Mouse (Mus musculus): ENCODE measurements around the gene Nav2. TPM values are rescaled to one million over a fixed set of nuclear protein-coding genes. Genes with fewer than 3 reads are reported as not detected.

Nav2 gene
- total and polyA plus RNA-seq, 3 experiments, result under 0.01 TPM; not detected in 2

DNA sequence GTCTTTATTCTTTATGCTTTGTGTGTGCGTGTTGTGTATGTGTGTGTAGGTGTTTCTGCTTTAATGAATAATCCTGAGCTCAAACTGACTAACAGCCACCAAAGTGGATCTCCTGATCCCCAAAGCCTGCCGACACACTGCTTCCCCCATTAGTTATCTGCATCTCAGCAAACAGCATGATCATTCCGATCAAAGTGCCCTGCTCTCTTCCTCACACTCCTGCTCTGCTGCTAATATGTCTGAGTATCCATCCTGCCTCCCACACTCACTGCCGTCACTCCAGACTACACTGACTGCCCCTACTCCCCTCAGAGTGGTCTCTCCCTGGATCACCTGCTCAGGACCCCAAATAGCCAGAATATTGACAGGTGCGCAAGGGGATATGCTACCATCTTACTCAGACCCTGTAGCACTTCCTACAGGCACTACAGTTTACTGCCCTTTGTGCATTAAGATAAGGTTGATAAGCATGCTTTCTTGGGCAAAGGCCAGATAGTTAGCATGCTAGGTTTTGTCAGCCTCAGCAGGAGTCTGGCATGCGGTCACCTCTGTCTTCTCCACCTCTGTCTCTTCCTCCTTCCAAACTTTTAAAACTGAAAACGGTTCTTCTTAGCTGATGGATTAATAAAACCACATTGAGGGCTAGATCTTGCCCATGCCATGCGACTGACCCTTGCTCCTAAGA, 382.8 kb downstream of the Nav2 start:
- no peak overlapping the region for H3K4me2 ChIP-seq (ENCODE audit: insufficient read depth, low read depth, poor library complexity, severe bottlenecking)
- DNase-seq (ENCODE audit: extremely low read depth), result no peak
- peaks cover 14% of the 10 kb centered on the region for H3K9me3 ChIP-seq (replicated peaks; ENCODE audit: low read length)
- H3K36me3 ChIP-seq (replicated peaks in 1 of 2; ENCODE audit: control insufficient read depth in 1 of 2, insufficient read depth in 1 of 2, low read length in 1 of 2), result no peaks in the 10 kb centered on the region
- no peak overlapping the region for H3K4me3 ChIP-seq (replicated peaks in 1 of 3; ENCODE audit: low read depth in 2 of 3, low read length in 2 of 3, poor library complexity in 1 of 3)
- dilution Hi-C loops (cut with MboI; ENCODE audit: extremely low pct_ligation_motif_present, extremely low pct_unique_long_range_greater_than_20kb, low sequenced_read_pairs), result no loop called here
- TF ChIP-seq TCF12 (IDR thresholded peaks at IDR 0.05; ENCODE audit: low read depth, low read length), result no peak
- TF ChIP-seq NELFE (IDR thresholded peaks at IDR 0.05; ENCODE audit: low read depth, low read length), result no peak
- no peak for TF ChIP-seq PAX5 (IDR thresholded peaks at IDR 0.05; ENCODE audit: low read length)
- TF ChIP-seq ETS1 (conservative IDR thresholded peaks at IDR 0.05; ENCODE audit: low read depth, low read length), result no peak
- no peak for TF ChIP-seq CHD1 (IDR thresholded peaks at IDR 0.05; ENCODE audit: low read depth, low read length)
- no peak for TF ChIP-seq KAT2A (IDR thresholded peaks at IDR 0.05; ENCODE audit: insufficient replicate concordance, low read length)
- no peak for TF ChIP-seq E2F4 (IDR thresholded peaks at IDR 0.05; ENCODE audit: insufficient replicate concordance, low read depth, low read length)
- TF ChIP-seq IRF4 (IDR thresholded peaks at IDR 0.05; ENCODE audit: low read depth, low read length), result no peak
- no peak for TF ChIP-seq POLR2AphosphoS2 (IDR thresholded peaks at IDR 0.05; ENCODE audit: low read depth, low read length)
- no peak for TF ChIP-seq TBP (conservative IDR thresholded peaks at IDR 0.05; ENCODE audit: low read depth, low read length)
- TF ChIP-seq JUN (IDR thresholded peaks at IDR 0.05; ENCODE audit: insufficient read depth, low read depth, low read length), result no peak
- H3K9ac ChIP-seq (ENCODE audit: insufficient read depth, low read depth), result no peak overlapping the region
- peaks cover 27% of the 10 kb centered on the region for H3K27me3 ChIP-seq (replicated peaks)
- no peak overlapping the region for H3K27ac ChIP-seq (ENCODE audit: insufficient read depth, low read depth)
- H3K4me1 ChIP-seq (ENCODE audit: control insufficient read depth in 1 of 2, insufficient read depth in 2 of 2), result no peaks in the 10 kb centered on the region
- H3K79me2 ChIP-seq (replicated peaks; ENCODE audit: control insufficient read depth, extremely low read depth, insufficient read depth, poor library complexity, severe bottlenecking), result no peaks in the 10 kb centered on the region
- in situ Hi-C loops (cut with MboI; ENCODE audit: low pct_ligation_motif_present, low pct_unique_long_range_greater_than_20kb, low sequenced_read_pairs), result no loop called here

- H3K27ac ChIP-seq (ENCODE audit: insufficient read depth, low read depth), result peak overlapping the region; percentile 68; the same call in 1 of the 2 replicates
- H3K9ac ChIP-seq (ENCODE audit: insufficient read depth, low read depth), result no peak overlapping the region
- TF ChIP-seq E2F4 (IDR thresholded peaks at IDR 0.05; ENCODE audit: insufficient replicate concordance, low read depth, low read length) (no peak), TCF12 (IDR thresholded peaks at IDR 0.05; ENCODE audit: low read depth, low read length) (no peak; the same call in 1 of the 2 replicates), MXI1 (IDR thresholded peaks at IDR 0.05; ENCODE audit: low read depth, low read length) (no peak), USF1 (IDR thresholded peaks at IDR 0.05; ENCODE audit: low read depth, low read length) (no peak), MAX (IDR thresholded peaks at IDR 0.05; ENCODE audit: low read length) (no peak), POLR2AphosphoS2 (IDR thresholded peaks at IDR 0.05; ENCODE audit: low read depth, low read length) (no peak), JUND (conservative IDR thresholded peaks at IDR 0.05; ENCODE audit: low read depth, low read length) (no peak), NELFE (IDR thresholded peaks at IDR 0.05; ENCODE audit: low read depth, low read length) (no peak), BHLHE40 (IDR thresholded peaks at IDR 0.05; ENCODE audit: low read depth, low read length) (no peak), CHD1 (IDR thresholded peaks at IDR 0.05; ENCODE audit: low read depth, low read length) (no peak), NRF1 (IDR thresholded peaks at IDR 0.05; ENCODE audit: low read depth, low read length) (no peak), ZNF384 (IDR thresholded peaks at IDR 0.05; ENCODE audit: low read depth, low read length) (no peak)
- no peak overlapping the region for H3K4me3 ChIP-seq (replicated peaks in 1 of 3; ENCODE audit: low read depth in 2 of 3, low read length in 2 of 3, poor library complexity in 1 of 3)
- H3K79me2 ChIP-seq (replicated peaks; ENCODE audit: control insufficient read depth, extremely low read depth, insufficient read depth, poor library complexity, severe bottlenecking), result no peaks in the 10 kb centered on the region
- peak overlapping the region; percentile 62; the same call in 1 of the 2 replicates for H3K4me2 ChIP-seq (ENCODE audit: insufficient read depth, low read depth, poor library complexity, severe bottlenecking)
- H3K4me1 ChIP-seq (ENCODE audit: control insufficient read depth in 1 of 2, insufficient read depth in 2 of 2), result peaks cover 7 to 20% of the 10 kb centered on the region in 2 experiments
- peaks cover 4% of the 10 kb centered on the region for H3K9me3 ChIP-seq (replicated peaks; ENCODE audit: low read length)
- H3K27me3 ChIP-seq (replicated peaks), result peaks cover 26% of the 10 kb centered on the region
- peak; percentile 25 for DNase-seq (ENCODE audit: extremely low read depth)
- in situ Hi-C loops (cut with MboI; ENCODE audit: low pct_ligation_motif_present, low pct_unique_long_range_greater_than_20kb, low sequenced_read_pairs) (no loop called here), dilution Hi-C loops (cut with MboI; ENCODE audit: extremely low pct_ligation_motif_present, extremely low pct_unique_long_range_greater_than_20kb, low sequenced_read_pairs) (no loop called here)
- H3K36me3 ChIP-seq (replicated peaks in 1 of 2; ENCODE audit: control insufficient read depth in 1 of 2, insufficient read depth in 1 of 2, low read length in 1 of 2), result no peaks in the 10 kb centered on the region
Observed at GRCm38 (mm10) chr7:49297148-49297547, 388.6 kb downstream of the Nav2 start.
